Comparison of ENCODE assay signal across 8 mouse cellular contexts in the genomic region with DNA sequence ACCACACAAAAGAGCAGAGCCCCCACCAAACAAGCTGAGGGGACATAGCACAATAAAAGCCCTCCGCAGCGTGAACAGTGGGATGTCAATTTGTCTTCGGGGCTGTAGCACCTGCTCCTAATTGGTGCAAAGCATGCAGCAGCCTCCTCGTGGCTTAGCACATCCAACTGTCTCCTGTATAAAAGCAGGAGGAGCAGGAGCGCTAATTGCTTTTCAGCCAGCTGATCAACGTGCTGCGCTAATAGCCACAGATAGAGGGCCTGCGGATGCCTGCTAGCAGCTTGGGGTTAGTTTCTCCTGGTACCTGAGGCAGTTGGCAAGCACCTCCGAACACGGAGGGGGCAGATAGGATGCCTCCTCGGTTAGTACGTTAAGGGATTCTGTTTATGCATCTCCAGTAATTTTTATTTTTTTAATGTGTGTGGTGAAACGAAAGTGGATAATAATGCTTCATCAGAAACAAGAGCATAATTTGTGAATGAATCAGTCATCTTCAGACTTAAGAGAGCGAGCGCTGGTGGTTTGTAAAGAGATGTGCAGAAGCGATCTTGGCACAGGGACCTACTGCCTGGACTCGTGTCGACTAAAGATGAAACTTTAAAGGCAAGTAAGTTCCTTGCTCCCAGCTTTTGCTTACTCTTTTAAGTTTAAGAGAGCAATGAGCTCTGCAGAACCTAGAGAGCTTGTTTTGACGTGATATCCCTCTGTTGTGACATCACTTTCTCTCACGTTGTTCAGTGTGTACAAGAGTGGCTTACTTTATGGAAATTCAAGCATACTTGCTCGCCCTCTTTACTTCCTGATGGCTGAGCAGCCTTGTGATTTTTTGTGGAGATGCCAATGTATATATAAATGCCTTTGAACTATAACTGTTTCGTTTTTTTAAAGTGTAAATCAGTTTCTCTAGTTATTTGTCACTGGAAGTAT.
DNase-seq lines count a peak whose midpoint lies in the region; ATAC-seq and TF ChIP-seq lines count a peak whose summit lies in the region.

No protein-coding gene starts in this region.

- TF ChIP-seq CTCF in testis, adult 2 months (IDR thresholded peaks at IDR 0.05; ENCODE audit: control insufficient read depth, insufficient read depth, insufficient replicate concordance, low read depth, low read length): no peak

- DNase-seq in testis, postnatal 14 days (ENCODE audit: low spot score): no peak
- peak; percentile 45 to 61 for DNase-seq in layer of hippocampus, postnatal 14 days (ENCODE audit: low spot score in 2 of 2)
- DNase-seq in retina, postnatal 1 day: peak; percentile 89
- no peak for DNase-seq in gastrocnemius, postnatal 25 days
- no peak for DNase-seq in gastrocnemius, adult 18-20 months (ENCODE audit: low spot score)

- H3K4me2 ChIP-seq in forebrain, embryonic 12.5 days: peak overlapping the region; percentile 49

- no peaks in the 10 kb centered on the region for H3K36me3 ChIP-seq in testis, adult 2 months (ENCODE audit: control insufficient read depth, insufficient read depth, low read length)
- no peaks in the 10 kb centered on the region for H3K36me3 ChIP-seq in forebrain, embryonic 12.5 days (replicated peaks)

- H3K9me3 ChIP-seq in forebrain, embryonic 12.5 days: no peaks in the 10 kb centered on the region

- peak overlapping the region; percentile 7; the same call in 1 of the 2 replicates for H3K4me3 ChIP-seq in testis, adult 2 months (ENCODE audit: control insufficient read depth, low read depth, low read length)
- peak overlapping the region; percentile 19 for H3K4me3 ChIP-seq in forebrain, embryonic 12.5 days (replicated peaks)

- H3K9ac ChIP-seq in forebrain, embryonic 12.5 days: 0 out of 2 replicates have a peak overlapping the region, but pooled peaks have one; percentile 12

- no peaks in the 10 kb centered on the region for H3K27me3 ChIP-seq in testis, adult 2 months (ENCODE audit: control insufficient read depth, insufficient read depth, low read length)
- no peaks in the 10 kb centered on the region for H3K27me3 ChIP-seq in forebrain, embryonic 12.5 days

- H3K27ac ChIP-seq in testis, adult 2 months (ENCODE audit: control insufficient read depth, insufficient read depth, low read depth, low read length): no peak overlapping the region
- H3K27ac ChIP-seq in forebrain, embryonic 12.5 days: no peak overlapping the region

- no peak for TF ChIP-seq POLR2A in testis, adult 2 months (IDR thresholded peaks at IDR 0.05; ENCODE audit: control insufficient read depth, low read depth, low read length)

- H3K4me1 ChIP-seq in testis, adult 2 months (ENCODE audit: control insufficient read depth, insufficient read depth, low read length): peaks cover 2% of the 10 kb centered on the region; the same call in 1 of the 2 replicates
- peaks cover 11% of the 10 kb centered on the region for H3K4me1 ChIP-seq in forebrain, embryonic 12.5 days

- WGBS in forebrain, embryonic 12.5 days: 18% methylated on average over 22 of the region's 22 CpGs

- ATAC-seq in forebrain, embryonic 12.5 days (ENCODE audit: low FRiP score): peak; percentile 89
- ATAC-seq in CD4-positive, CD25-positive, alpha-beta regulatory T cell, adult 4 months: no peak

Comparison
In these comparisons a context has a peak if more than half of its experiments do, and no peak if none do; other contexts are left out.
1. DNase-seq: peak in layer of hippocampus, postnatal 14 days (2 of 2) and retina, postnatal 1 day (single experiment); none in testis, postnatal 14 days (single experiment), gastrocnemius, postnatal 25 days (single experiment) and gastrocnemius, adult 18-20 months (single experiment).